Mouse (Mus musculus) adrenal gland, postnatal 25 days (tissue): ENCODE data around the gene Hfe2. TPM values are rescaled to one million over a fixed set of nuclear protein-coding genes. Genes with fewer than 3 reads are reported as not detected.
"Not testable (repeated sequence)": the region's sequence is repeated elsewhere in the genome, so short reads cannot be mapped to it uniquely, and the experiment has no call there.

Experiments
- DNase-seq: peaks from one replicate; pipeline ENCODE4 v3.0.0; 2021; ENCODE audit warnings: mixed read lengths
- total RNA-seq: library from RNA; stranded (reverse); gene quantifications from 2 replicates; pipeline ENCODE4 v1.2.3, GENCODE M21; 2021

Gene Hfe2
- total RNA-seq, 1 experiment from 2014 or later: not detected

DNA sequence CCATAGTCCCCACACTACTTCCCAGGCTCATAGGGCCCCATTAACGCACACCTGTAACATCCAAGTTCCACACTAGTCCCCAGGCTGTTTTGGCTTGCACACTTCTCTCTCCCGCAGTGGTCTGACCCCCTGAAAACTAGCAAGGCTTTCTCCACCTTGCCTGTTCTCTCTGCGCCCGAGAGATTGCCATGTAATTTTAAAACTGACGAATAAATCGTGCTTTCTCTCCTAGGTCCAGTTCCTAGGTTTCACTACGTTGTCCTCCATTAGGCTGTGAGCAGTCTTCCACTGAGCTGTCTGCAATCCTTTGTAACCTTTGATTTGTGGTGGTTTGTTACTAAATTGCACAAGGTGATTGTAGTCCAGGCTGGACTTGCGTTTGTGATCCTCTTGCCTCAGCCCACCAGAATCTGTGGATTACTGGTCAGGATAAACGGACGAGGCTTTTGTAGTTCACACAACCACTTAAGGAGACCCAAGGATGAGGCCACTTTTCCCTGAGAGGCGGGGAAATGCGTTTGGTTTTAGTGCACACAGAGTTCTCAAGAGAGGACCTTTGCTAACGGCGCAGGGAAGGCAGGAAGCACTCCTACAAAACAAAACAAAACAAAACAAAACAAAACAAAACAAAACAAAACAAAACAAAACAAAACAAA lies 28.2 kb upstream of the Hfe2 start:
- DNase-seq: not testable (repeated sequence)

DNA sequence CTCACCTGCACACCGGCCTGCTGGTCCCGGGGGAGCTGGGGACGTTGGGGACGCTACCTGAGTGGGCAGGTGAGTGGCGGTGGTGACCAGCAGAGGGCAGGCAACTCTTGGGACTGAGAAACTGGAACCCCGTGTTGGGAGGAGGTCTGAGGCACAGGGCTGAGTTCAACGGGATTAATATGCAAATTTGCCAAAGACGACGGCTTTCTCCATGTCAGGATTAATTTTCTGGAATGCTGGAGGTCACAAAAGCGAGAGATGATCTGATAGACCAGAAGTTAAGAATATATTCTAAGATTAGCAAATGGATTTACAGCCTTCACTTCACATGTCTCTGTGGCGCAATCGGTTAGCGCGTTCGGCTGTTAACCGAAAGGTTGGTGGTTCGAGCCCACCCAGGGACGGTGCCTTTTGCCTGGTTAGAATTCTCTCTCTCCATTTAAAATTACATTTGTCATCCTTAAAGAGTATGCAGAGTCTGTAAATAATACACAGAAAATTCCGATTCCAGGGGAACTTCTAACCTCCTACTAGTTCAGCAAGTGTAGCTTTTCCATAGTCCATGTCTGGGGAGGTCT lies 27.4 kb upstream of the Hfe2 start:
- DNase-seq: peak; percentile 84

GRCm38 (mm10) chr3:96498476-96499245 lies 26.3 kb upstream of the Hfe2 start:
- no peak for DNase-seq

DNA sequence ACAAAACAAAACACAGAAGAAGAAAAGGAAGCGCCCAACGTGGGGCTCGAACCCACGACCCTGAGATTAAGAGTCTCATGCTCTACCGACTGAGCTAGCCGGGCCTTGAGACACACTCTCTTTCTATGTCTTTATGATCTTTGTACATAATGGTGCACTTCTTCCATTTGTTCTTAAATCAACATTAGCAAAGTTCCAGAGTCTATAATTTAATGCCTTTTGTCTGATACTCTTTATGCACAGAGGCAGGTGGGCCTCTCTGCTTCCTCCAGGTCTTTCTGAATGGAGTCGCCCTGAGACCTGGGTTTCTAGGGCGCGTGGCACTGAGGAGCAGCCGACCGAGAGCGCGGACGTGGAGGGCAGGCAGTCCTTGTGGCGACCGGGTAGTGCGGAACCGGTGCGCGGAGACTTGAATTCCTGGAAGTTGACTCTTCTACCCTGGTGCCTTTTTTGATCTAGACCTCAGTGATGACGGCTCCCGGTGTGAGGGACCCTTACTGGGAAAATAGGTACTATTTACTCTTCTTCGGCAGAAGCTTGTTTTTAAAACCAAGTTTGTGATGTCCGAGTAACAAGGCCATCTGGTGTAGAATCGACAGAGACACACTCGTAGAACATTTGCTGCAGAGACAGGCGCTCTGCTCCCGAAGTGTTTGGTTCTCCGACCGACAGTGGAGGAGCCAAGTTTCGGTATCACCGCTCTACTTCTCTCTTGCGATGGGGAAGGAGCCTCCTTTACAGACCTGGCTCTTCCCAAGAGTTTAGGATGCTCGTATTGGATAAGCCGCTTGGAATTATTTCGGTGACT lies 25.3 kb upstream of the Hfe2 start:
- peak; percentile 73 for DNase-seq

- peak; percentile 91 for DNase-seq
These were observed 24.7 kb upstream of the Hfe2 start for GRCm38 (mm10) chr3:96500289-96500621.

DNA sequence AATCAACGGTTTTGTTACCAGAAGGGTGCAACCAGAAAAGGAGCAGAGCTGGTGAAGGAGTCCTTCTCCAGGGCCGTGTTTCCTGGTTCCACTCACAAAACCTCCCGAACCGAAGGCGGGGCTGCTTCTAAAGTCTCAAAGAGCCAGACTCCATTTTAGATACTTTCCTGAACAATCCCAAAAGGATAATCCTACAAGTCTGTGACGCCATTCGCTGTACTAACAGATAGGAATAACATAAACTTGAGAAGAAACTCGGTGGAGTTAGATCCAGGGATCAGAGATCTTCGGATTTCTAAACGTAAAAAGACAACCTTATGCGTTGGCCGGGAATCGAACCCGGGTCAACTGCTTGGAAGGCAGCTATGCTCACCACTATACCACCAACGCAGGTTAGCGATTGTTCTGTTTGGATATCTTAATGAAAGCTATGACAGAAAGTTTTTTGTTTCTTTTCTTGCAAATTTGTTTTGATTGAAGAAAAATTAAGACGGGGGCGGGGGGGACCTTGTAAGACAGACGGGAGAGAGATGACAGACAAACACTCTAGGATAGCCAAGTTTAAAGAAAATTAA lies 24.2 kb upstream of the Hfe2 start:
- peak; percentile 91 for DNase-seq

GRCm38 (mm10) chr3:96501391-96502115 lies 23.4 kb upstream of the Hfe2 start:
- peak; percentile 83 for DNase-seq

DNA sequence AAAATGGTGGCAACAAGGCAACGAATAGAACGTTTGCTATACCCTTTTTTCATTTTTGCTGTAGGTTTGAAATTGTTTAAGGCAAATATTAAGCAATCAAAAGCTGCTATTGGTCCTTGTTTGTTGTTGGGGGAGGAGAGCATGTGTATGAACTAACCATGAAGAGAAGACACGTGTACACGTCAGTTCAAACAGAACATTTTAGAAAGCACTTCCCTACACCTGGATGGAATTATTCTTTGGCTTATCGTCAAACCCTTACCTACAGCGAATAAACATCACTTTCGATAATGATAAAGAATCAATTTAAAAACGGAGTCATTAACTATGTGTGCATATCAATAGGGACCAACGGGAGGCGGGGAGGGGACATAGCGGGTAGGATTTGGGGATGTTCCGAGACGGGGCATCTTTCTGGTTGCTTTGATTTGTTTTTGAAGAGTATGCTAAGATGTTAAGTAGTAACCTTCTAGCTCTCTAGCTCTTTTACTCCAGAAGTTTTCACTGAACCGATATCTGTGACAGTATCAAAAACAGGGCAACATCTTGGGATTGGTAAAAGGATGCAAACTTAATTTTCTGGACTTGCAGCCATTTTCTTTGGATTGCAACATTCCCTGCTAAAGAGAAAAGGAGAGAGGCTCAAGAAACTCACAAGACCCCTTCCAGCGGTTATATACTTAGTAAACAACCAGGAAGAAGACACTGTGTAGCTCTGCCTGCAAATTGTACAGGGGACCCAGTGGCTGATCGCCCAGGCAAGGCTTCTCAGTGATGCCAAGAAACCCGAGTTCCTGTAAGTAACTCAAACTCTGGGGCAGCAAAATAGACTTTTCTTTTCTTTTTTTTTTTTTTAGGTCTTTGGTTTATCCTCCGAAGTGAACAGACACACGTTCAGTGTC lies 22.5 kb upstream of the Hfe2 start:
- no peak for DNase-seq

DNA sequence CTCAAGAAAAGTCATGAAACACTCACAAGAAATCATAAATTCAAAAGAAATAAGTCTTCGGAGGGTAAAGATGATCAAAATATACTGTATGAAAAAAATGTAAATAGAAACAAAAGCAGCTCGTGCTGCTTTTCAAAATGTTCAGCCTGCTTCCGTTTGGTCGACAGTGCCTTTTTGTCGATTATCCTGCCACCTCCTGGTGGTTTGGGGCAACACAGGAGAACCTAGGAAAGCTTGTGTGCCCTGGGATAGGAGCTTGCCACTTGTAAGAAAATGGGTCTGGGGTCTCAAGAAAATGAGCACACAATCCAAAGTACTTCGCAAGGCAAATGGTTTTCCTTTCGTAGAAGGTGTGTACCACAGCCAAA lies 21.9 kb upstream of the Hfe2 start:
- DNase-seq: peak; percentile 69

GRCm38 (mm10) chr3:96503946-96504345 lies 21.0 kb upstream of the Hfe2 start:
- no peak for DNase-seq

GRCm38 (mm10) chr3:96504931-96505330 lies 20.0 kb upstream of the Hfe2 start:
- no peak for DNase-seq

DNA sequence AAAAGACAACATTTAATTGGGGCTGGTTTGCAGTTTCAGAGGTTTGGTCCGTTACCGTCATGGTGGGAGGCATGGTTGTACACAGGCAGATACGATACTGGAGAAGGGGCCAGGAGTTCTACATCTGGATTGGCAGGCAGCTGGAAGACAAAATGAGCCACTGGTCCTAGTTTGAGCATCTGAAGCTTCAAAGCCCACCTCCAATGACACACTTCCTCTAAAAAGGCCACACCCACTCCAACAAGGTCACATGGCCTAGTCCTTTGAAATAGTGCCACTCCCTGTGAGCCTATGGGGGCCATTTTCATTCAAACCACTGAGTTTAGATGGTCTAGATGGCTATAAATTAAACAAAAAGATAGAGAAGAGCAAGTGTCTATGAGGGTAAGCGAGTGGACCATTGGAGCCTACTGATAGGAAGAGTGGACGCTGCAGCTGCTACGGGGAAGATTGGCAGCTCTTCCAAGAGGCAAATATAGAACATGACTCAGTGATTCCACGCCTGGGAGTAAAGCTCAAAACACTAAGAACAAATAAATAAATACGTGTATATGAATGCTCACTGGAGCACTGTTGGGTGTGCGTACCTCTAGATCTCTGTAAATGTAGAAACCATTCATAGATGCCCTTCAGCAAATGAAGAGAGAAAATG lies 18.4 kb upstream of the Hfe2 start:
- no peak for DNase-seq

GRCm38 (mm10) chr3:96507966-96508365 lies 17.0 kb upstream of the Hfe2 start:
- not testable (repeated sequence) for DNase-seq

GRCm38 (mm10) chr3:96520171-96520570 lies 4.8 kb upstream of the Hfe2 start:
- no peak for DNase-seq

- DNase-seq: no peak
These were observed 2.8 kb upstream of the Hfe2 start for GRCm38 (mm10) chr3:96522149-96522548.

GRCm38 (mm10) chr3:96524028-96524810 lies 753 bp upstream of the Hfe2 start:
- no peak for DNase-seq

GRCm38 (mm10) chr3:96526013-96526762 lies 1.2 kb downstream of the Hfe2 start:
- no peak for DNase-seq

- DNase-seq: no peak
These were observed 2.0 kb downstream of the Hfe2 start for GRCm38 (mm10) chr3:96526864-96527542.
